Mouse (Mus musculus): Measurements from ENCODE around the gene Sox5. TPM values are rescaled to one million over a fixed set of nuclear protein-coding genes. Genes with fewer than 3 reads are reported as not detected.

Gene Sox5
- polyA plus RNA-seq, 1 experiment: 0.85 TPM

- no peaks in the 10 kb centered on the region for H3K4me1 ChIP-seq (ENCODE audit: control insufficient read depth, insufficient read depth, insufficient read length, low read length)
- 60% methylated on average over 6 of the region's 6 CpGs for WGBS
- no peak overlapping the region for H3K4me3 ChIP-seq (ENCODE audit: low read depth, low read length)
- no peak overlapping the region for H3K27ac ChIP-seq (ENCODE audit: insufficient read depth, low read depth, low read length)
- no peak for TF ChIP-seq POLR2A (IDR thresholded peaks at IDR 0.05; ENCODE audit: low read depth, low read length)
- no peak for TF ChIP-seq CTCF (IDR thresholded peaks at IDR 0.05; ENCODE audit: extremely low read depth, insufficient read length, insufficient replicate concordance, low read depth, low read length)
- H3K27me3 ChIP-seq (ENCODE audit: control insufficient read depth, insufficient read depth, low read length): no peaks in the 10 kb centered on the region
- H3K36me3 ChIP-seq (ENCODE audit: control insufficient read depth, insufficient read depth, low read length): no peaks in the 10 kb centered on the region
Observed at GRCm38 (mm10) chr6:144553476-144553875, 228.3 kb downstream of the Sox5 start.

DNA sequence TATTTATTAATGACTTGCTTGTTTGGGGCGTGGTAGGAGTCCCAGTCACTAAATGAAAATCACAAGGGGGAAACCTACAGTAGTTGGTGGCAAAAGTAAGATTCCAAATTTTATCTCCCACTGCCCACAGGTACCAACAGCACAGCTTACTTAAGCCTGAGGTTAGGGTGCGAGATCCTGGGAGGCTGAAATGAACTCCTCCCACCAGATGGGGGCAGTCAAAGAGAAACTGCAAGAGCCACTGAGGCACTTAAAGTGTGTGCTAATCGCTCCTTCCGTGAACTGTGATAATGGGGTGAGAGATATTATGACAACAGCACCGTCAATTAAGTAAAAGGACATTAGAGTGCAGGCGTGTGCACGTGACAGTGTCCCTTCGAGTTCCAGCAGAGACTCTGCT is 232.8 kb downstream of the Sox5 start:
- no peaks in the 10 kb centered on the region for H3K4me1 ChIP-seq (ENCODE audit: control insufficient read depth, insufficient read depth, insufficient read length, low read length)
- H3K27ac ChIP-seq (ENCODE audit: insufficient read depth, low read depth, low read length): no peak overlapping the region
- H3K4me3 ChIP-seq (ENCODE audit: low read depth, low read length): no peak overlapping the region
- 89% methylated on average over 8 of the region's 8 CpGs for WGBS
- TF ChIP-seq POLR2A (IDR thresholded peaks at IDR 0.05; ENCODE audit: low read depth, low read length) (no peak), CTCF (IDR thresholded peaks at IDR 0.05; ENCODE audit: extremely low read depth, insufficient read length, insufficient replicate concordance, low read depth, low read length) (no peak)
- H3K27me3 ChIP-seq (ENCODE audit: control insufficient read depth, insufficient read depth, low read length): no peaks in the 10 kb centered on the region
- H3K36me3 ChIP-seq (ENCODE audit: control insufficient read depth, insufficient read depth, low read length): no peaks in the 10 kb centered on the region

DNA sequence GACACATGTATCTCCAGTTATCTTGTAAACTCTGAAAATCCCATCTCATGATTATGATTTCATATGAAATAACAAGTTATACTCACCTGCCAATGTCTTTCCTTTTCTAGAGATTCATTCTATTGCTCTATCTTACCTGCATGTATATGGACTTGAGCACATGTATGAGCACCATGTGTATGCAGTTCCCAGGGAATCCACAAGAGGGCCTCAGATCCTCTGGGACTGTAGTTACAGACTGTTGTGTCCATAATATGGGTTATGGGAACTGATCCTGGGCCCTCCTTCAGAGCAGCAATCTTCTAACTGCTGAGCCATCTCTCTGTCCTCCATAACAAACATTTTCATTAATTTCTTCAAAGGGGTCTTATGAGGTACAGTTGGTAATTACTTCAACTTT is 234.6 kb downstream of the Sox5 start:
- H3K4me1 ChIP-seq (ENCODE audit: control insufficient read depth, insufficient read depth, insufficient read length, low read length): no peaks in the 10 kb centered on the region
- no peaks in the 10 kb centered on the region for H3K36me3 ChIP-seq (ENCODE audit: control insufficient read depth, insufficient read depth, low read length)
- no peak overlapping the region for H3K27ac ChIP-seq (ENCODE audit: insufficient read depth, low read depth, low read length)
- no peak overlapping the region for H3K4me3 ChIP-seq (ENCODE audit: low read depth, low read length)
- TF ChIP-seq CTCF (IDR thresholded peaks at IDR 0.05; ENCODE audit: extremely low read depth, insufficient read length, insufficient replicate concordance, low read depth, low read length) (no peak), POLR2A (IDR thresholded peaks at IDR 0.05; ENCODE audit: low read depth, low read length) (no peak)
- H3K27me3 ChIP-seq (ENCODE audit: control insufficient read depth, insufficient read depth, low read length): no peaks in the 10 kb centered on the region

GRCm38 (mm10) chr6:144545549-144545948 is 236.2 kb downstream of the Sox5 start:
- H3K4me3 ChIP-seq (ENCODE audit: low read depth, low read length): no peak overlapping the region
- WGBS: 89% methylated on average over 8 of the region's 8 CpGs
- no peaks in the 10 kb centered on the region for H3K27me3 ChIP-seq (ENCODE audit: control insufficient read depth, insufficient read depth, low read length)
- H3K36me3 ChIP-seq (ENCODE audit: control insufficient read depth, insufficient read depth, low read length): no peaks in the 10 kb centered on the region
- TF ChIP-seq CTCF (IDR thresholded peaks at IDR 0.05; ENCODE audit: extremely low read depth, insufficient read length, insufficient replicate concordance, low read depth, low read length) (no peak), POLR2A (IDR thresholded peaks at IDR 0.05; ENCODE audit: low read depth, low read length) (no peak)
- no peak overlapping the region for H3K27ac ChIP-seq (ENCODE audit: insufficient read depth, low read depth, low read length)
- no peaks in the 10 kb centered on the region for H3K4me1 ChIP-seq (ENCODE audit: control insufficient read depth, insufficient read depth, insufficient read length, low read length)

DNA sequence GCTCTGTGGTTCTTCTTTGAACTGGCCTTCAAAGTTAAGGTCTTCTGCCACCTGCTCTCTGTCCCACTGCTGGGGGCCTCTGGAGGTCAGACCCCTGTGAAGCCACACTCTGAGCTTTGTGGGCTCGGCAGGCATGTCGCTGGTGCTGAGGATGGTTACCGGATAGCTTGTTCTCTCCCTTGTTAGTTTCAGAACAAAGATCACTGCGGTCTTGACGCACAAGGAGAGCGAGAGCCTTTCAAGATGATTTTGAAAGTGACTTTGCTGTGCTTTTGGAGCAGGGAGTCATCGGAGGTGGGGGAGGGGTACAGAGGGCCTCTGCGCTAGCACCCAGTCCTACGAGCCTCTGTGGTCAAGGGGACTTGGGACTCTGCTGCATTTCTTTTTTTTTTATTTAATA is 240.5 kb downstream of the Sox5 start:
- WGBS: 92% methylated on average over 9 of the region's 9 CpGs
- TF ChIP-seq CTCF (IDR thresholded peaks at IDR 0.05; ENCODE audit: extremely low read depth, insufficient read length, insufficient replicate concordance, low read depth, low read length) (no peak), POLR2A (IDR thresholded peaks at IDR 0.05; ENCODE audit: low read depth, low read length) (no peak)
- Histone ChIP-seq H3K4me1 (ENCODE audit: control insufficient read depth, insufficient read depth, insufficient read length, low read length) (no peaks in the 10 kb centered on the region), H3K27ac (ENCODE audit: insufficient read depth, low read depth, low read length) (no peak overlapping the region), H3K36me3 (ENCODE audit: control insufficient read depth, insufficient read depth, low read length) (no peaks in the 10 kb centered on the region), H3K4me3 (ENCODE audit: low read depth, low read length) (no peak overlapping the region), H3K27me3 (ENCODE audit: control insufficient read depth, insufficient read depth, low read length) (no peaks in the 10 kb centered on the region)

- WGBS: 47% methylated on average over 18 of the region's 18 CpGs
- no peak overlapping the region for H3K4me3 ChIP-seq (ENCODE audit: low read depth, low read length)
- H3K27me3 ChIP-seq (ENCODE audit: control insufficient read depth, insufficient read depth, low read length): no peaks in the 10 kb centered on the region
- H3K27ac ChIP-seq (ENCODE audit: insufficient read depth, low read depth, low read length): no peak overlapping the region
- H3K36me3 ChIP-seq (ENCODE audit: control insufficient read depth, insufficient read depth, low read length): no peaks in the 10 kb centered on the region
- no peaks in the 10 kb centered on the region for H3K4me1 ChIP-seq (ENCODE audit: control insufficient read depth, insufficient read depth, insufficient read length, low read length)
- TF ChIP-seq POLR2A (IDR thresholded peaks at IDR 0.05; ENCODE audit: low read depth, low read length) (no peak), CTCF (IDR thresholded peaks at IDR 0.05; ENCODE audit: extremely low read depth, insufficient read length, insufficient replicate concordance, low read depth, low read length) (no peak)
Observed at GRCm38 (mm10) chr6:144539439-144540192, 242.2 kb downstream of the Sox5 start.

DNA sequence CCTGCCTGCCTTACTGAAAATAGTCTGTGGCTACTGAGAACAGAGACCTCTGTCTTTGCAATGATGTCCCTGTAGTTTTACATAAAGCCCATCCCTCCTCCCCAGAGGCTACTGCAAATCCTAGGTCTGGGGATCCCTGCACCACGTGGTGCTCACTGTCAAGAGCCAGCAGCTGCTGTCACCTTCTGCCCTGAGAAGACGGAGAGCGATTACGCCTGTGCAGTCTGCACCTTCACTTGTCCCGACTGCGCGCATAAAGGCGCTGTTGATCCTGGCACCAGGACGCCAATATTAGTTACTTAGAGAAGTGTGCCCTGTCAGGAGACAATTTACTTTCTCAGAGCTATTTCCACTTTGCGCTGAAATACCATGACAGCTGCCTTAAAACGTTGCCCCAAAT is 258.3 kb downstream of the Sox5 start:
- no peak for TF ChIP-seq POLR2A (IDR thresholded peaks at IDR 0.05; ENCODE audit: low read depth, low read length)
- no peak for TF ChIP-seq CTCF (IDR thresholded peaks at IDR 0.05; ENCODE audit: extremely low read depth, insufficient read length, insufficient replicate concordance, low read depth, low read length)
- Histone ChIP-seq H3K27me3 (ENCODE audit: control insufficient read depth, insufficient read depth, low read length) (no peaks in the 10 kb centered on the region), H3K27ac (ENCODE audit: insufficient read depth, low read depth, low read length) (no peak overlapping the region), H3K4me1 (ENCODE audit: control insufficient read depth, insufficient read depth, insufficient read length, low read length) (no peaks in the 10 kb centered on the region), H3K4me3 (ENCODE audit: low read depth, low read length) (no peak overlapping the region), H3K36me3 (ENCODE audit: control insufficient read depth, insufficient read depth, low read length) (no peaks in the 10 kb centered on the region)
- 67% methylated on average over 11 of the region's 11 CpGs for WGBS

Data from small intestine, adult 2 months (tissue).